Mouse (Mus musculus) myocyte (in vitro differentiated cells): ENCODE data around the gene Stxbp1.

Experiments
- E2F4 ChIP-seq: IDR thresholded peaks from one replicate; pipeline ENCODE4 v1.6.1; 2011; ENCODE audit warnings: mild to moderate bottlenecking, control low read depth, moderate library complexity; ENCODE audit not compliant: insufficient read depth
- MAX ChIP-seq: IDR thresholded peaks from one replicate; pipeline ENCODE4 v1.6.1; 2011; ENCODE audit warnings: low read depth, mild to moderate bottlenecking, control low read depth
- POLR2A ChIP-seq: IDR thresholded peaks from one replicate; pipeline ENCODE4 v1.6.1; 2011; ENCODE audit warnings: low read depth, mild to moderate bottlenecking, control low read depth, moderate library complexity; ENCODE audit not compliant: insufficient read length
- TCF12 ChIP-seq: IDR thresholded peaks from one replicate; pipeline ENCODE4 v1.6.1; 2011; ENCODE audit warnings: mild to moderate bottlenecking, control low read depth; ENCODE audit not compliant: poor library complexity, insufficient read depth, severe bottlenecking

GRCm38 (mm10) chr2:32839261-32839660 lies 7.8 kb downstream of the Stxbp1 start:
- TF ChIP-seq E2F4 (no peak), POLR2A (no peak), MAX (no peak), TCF12 (no peak)
